Mouse (Mus musculus) 3134 (cell line): ENCODE results near the gene Gm12248.
"Not testable (repeated sequence)": the region's sequence is repeated elsewhere in the genome, so short reads cannot be mapped to it uniquely, and the experiment has no call there.

Experiments
- DNase-seq: peaks from one replicate; pipeline ENCODE4 v3.0.0-alpha.2; 2011; ENCODE audit warnings: low spot score; ENCODE audit not compliant: insufficient read length; ENCODE audit errors: extremely low read depth

The Gm12248 gene

DNA sequence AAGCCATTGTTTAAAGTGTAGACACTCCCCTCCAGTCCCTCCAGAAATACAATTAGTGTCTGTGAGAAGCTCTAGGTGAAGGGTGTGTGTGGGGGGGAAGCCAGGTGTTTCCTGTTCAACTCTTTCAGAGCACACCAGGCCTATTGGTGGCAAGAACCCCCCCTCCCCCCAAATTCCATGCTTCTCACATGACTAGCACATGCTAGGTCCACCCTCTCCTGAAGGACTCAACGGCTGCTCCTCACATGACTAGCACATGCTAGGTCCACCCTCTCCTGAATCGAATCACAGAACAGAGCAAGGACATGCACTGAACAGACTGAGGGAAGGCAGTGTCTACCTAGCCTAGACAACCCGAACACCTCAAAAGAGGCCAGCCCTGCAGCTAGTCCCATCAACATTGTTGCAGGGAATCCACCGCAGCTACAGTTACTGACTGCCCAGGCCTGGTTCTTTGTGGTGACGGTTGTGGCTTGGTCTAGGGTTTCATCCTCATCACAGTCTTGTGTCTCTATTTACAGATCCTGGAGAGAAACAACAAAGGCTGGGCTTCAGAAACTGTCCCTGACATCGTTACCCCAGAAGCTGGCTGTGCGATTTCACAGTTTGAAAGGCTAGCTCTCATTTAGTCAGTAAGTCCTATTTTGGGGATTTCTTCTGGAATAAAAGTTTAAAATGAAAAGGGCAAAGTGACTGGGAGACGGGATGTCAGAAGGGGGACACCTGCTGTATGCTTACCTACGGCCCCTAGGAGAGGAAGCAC, 9.8 kb upstream of the Gm12248 start:
- DNase-seq: no peak

DNA sequence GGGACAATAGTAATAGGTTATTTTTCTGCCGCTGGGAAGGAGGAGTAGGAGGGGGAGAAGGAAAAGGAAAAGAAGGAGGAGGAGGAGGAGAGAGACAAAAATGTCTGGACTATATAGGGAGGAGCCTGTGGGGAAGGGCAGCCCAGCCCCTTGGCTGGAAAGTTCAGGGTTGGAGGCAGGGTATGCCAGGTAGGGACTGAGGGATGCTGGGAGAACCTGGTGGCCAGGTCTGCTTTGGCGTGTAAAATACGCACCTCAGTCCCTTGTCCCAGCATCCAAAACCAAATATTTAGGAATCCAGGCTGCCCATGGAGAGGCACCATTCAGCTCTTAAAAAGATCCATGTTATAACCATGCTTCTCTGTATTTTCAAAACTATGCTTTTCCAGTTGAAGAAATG, 9.2 kb upstream of the Gm12248 start:
- no peak for DNase-seq

DNA sequence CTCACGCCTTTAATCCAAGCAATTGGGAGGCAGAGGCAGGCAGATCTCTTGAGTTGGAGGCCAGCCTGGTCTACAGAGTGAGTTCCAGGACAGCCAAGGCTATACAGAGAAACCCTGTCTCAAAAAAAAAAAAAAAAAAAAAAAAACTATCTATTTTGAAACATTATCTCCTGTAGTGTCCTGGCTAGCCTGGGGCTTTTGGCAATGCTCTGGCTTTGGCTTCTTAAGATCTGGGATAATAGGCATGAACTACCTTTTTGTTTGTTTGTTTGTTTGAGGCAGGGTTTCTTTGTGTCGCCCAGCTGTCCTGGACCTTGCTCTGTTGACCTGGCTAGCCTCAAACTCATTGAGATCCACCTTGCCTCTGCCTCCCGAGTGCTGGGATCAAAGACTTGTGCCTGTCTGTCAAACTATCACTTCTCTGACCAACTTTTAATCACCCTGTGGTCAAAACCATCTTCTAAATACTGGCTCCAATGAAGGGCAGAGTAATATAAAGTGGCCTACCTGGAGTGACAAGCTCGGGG, 8.3 kb upstream of the Gm12248 start:
- DNase-seq: no peak

- no peak for DNase-seq
Observed at GRCm38 (mm10) chr11:58100006-58100405, 7.1 kb upstream of the Gm12248 start.

DNA sequence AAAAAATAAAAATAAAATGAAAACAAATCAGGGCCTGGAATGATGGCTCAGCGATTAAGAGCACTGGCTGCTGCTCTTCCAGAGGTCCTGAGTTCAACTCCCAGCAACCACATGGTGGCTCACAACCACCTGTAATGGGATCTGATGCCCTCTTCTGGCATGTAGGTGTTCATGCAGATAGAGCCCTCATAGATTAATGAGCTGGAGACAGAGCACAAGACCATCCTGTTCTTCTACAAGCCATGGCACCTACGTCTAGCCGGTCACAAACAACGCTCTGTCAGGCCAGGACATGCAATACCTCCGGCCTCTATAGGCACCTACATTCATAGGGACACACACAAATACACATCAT, 5.4 kb upstream of the Gm12248 start:
- DNase-seq: not testable (repeated sequence)

- no peak for DNase-seq
Observed at GRCm38 (mm10) chr11:58097621-58098365, 4.9 kb upstream of the Gm12248 start.

- DNase-seq: no peak
Observed at GRCm38 (mm10) chr11:58096821-58097620, 4.1 kb upstream of the Gm12248 start.

DNA sequence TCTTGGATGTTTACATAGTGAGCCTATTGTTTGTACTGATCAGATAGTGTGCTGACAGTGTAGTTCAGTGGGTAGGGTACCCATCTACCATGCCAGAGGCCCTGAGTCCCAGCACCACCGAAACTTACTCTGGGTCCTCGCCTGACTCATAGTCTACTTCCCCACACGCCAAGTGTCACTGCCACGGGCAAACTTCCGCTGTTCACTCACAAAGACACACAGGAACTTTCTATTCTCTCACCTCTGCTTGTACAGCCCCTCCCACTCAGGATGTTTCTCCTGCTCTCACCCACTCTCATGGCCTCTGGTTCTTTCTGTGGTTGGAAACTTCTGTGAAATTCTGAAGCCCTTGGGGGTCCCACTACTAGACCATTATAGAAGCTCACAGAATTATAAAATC, 3.2 kb upstream of the Gm12248 start:
- DNase-seq: no peak

- DNase-seq: no peak
Observed at GRCm38 (mm10) chr11:58095561-58095960, 2.6 kb upstream of the Gm12248 start.

GRCm38 (mm10) chr11:58094766-58095165, 1.8 kb upstream of the Gm12248 start:
- no peak for DNase-seq

DNA sequence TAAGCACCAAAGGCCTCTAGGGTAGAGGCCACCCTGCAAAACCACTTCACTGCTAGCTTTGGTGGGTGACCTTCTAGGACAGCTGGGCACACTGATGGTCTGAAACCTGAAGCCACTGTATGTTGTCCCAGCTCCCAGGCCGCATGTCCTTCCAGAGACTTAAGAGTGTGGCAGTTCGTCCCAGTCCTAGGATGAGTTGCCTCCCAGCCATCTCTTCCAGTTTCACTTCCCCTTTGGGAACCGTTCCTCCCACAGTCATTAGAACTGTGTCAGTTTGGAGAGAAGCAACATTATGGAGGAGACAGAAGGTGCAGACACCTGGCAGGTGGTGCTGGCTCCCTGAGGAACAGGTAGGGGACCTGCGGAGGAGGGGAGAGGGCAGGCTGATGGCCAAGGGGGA, 393 bp downstream of the Gm12248 start:
- DNase-seq: no peak

DNA sequence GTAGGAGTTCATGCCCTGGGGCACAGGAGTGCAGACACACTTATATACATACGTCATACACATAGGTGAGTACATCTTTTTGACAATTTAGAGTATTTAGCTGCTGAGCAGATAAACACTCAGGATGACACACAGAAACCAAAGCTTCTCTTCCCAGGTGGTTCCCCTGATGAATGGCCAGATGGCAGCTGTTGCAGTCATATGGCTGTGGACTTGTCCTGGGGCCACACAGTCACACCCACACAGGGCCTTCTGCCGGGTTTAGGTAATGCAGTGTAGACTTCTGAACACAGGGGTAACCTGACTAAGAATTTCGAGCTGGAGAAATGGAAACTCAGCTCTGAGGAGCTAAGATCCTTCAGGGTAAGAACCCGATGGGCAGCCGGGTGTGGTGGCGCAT, 11.2 kb downstream of the Gm12248 start:
- no peak for DNase-seq

DNA sequence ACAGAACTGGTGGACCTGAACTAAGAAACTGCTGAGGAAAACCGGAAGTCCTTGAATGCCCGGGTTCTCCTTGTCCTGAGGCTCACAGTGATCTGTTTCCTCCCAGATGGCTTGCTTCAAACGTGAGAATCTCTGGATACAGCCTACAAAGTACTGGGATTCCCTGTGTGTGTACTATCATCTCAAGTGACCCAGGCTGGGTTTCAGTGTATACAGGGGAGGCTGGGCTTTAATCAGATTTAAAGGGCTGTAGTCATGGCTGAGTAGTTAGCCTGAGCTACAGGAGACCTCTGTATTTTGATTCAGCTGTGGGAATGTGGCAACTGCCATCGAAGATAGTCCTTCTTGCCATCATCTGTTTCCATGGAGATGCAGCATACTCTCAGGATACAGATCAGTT, 15.7 kb downstream of the Gm12248 start:
- DNase-seq: no peak

GRCm38 (mm10) chr11:58072978-58073377, 20.0 kb downstream of the Gm12248 start:
- no peak for DNase-seq

DNA sequence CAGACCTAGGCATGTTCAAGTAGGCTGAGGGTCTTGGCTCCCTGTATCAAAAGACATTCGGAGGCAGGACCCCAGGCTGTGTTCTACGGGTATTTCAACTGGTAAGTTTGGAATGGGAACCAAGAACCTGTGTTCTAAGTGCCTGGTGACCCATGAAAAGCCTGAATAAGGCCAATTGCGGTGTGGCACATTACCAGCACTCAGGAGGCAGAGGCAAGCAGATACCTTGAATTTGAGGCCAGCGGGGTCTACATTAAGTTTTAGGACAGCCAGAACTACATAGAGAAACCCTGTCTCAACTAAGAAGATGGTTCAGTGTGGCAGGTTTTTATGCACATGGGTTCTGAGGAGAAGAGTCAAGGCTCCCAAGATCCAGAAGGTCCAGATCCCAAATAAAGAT, 27.9 kb downstream of the Gm12248 start:
- DNase-seq: no peak

DNA sequence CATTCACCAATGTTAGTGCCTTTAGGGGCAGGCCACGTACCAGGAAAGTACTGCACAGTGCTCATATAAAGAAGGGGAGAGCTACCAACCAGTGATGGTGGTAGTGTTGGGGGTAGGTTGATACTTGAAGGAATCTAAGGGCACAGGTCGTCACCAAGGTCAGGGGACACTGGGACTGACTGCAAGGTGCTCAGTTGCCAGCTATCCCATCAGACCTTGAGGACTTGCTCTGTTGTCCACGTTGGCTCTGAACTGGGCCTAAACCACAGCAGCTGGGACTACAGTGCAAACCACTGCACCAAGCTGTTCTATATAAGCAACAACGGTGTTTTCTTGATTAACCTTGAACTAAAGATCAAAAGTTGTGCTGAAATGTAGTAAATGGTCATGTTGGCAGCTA, 30.3 kb downstream of the Gm12248 start:
- DNase-seq: no peak

GRCm38 (mm10) chr11:58061218-58061617, 31.7 kb downstream of the Gm12248 start:
- DNase-seq: not testable (repeated sequence)

- not testable (repeated sequence) for DNase-seq
Observed at GRCm38 (mm10) chr11:58059752-58060151, 33.2 kb downstream of the Gm12248 start.

DNA sequence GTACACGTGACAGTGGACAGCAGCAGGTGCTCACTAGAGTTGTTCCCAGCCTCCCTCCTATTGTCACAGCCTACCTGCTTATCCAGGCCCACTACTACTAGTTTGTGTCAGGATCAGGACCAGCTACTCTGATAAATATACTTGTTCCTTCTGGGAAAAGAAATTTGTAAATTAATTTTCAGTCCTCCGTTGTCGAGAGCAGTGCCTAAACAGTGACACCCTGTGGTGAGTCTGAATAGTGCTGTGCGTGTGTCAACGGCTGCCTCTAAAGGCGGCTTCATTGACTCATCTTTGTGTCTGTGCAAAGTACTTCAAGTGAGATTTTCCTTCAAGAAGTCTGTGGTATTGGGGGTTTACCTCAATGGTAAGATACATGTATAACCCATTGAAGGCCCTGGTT, 35.5 kb downstream of the Gm12248 start:
- DNase-seq: no peak

DNA sequence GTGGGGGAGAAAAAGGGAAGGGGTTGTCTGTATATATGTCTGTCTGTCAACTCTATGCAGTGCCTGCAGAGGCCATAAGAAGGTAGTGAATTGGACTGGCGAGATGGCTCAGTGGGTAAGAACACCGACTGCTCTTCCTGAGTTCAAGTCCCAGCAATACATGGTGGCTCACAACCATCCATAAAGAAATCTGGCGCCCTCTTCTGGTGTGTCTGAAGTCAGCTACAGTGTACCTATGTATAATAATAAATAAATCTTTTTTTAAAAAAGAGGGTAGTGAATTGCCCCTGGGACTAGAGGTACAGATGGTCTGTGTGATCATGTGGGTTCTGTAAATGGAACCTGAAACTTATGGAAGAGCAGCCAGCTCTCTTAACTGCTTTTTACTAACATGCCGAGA, 46.5 kb downstream of the Gm12248 start:
- DNase-seq: no peak

DNA sequence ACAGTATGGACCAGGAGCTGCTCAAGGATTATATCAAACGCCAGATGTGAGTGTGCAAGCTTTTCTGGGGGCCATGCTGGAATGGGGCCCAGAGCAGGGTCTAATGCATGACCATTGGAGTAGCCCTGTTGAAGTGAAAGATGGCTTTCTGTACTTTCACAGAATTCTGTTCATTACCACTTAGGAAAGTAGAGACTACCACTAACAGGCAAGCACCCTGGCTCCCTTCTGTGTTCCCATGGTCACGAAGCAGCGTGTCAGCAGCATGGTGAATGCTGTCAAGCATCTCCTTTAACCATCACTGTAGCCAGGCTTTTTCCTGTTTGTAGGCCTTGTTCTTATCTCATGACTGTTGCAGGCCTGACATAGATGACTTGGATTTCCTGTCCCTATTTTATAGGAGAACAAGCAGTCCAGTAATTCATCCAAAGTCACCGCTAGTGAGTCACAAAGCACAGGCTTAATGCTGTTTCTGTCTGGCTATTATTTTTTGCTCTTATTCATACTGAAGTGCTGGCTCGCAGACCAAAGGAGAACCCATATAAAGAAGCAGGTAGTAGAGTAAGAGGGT, 50.0 kb downstream of the Gm12248 start:
- no peak for DNase-seq
